Mouse (Mus musculus): ENCODE data around the gene Trappc6a. TPM values are rescaled to one million over a fixed set of nuclear protein-coding genes. Genes with fewer than 3 reads are reported as not detected.

Trappc6a gene
- polyA plus RNA-seq, 1 experiment from 2014 or later, result 80.0 TPM

- 63% methylated on average over 12 of the region's 12 CpGs for WGBS
- ATAC-seq (ENCODE audit: insufficient number of reproducible peaks, insufficient read depth, low FRiP score, low TSS enrichment, low read depth), result no peak
- no peak overlapping the region for H3K9ac ChIP-seq (replicated peaks)
- no peak overlapping the region for H3K4me2 ChIP-seq
- no peaks in the 10 kb centered on the region for H3K36me3 ChIP-seq
- H3K4me3 ChIP-seq (replicated peaks), result no peak overlapping the region
- H3K27ac ChIP-seq, result no peak overlapping the region
- H3K4me1 ChIP-seq (replicated peaks), result peaks cover 24% of the 10 kb centered on the region
- no peaks in the 10 kb centered on the region for H3K9me3 ChIP-seq
- peaks cover 65% of the 10 kb centered on the region for H3K27me3 ChIP-seq
Observed at GRCm38 (mm10) chr7:19468279-19468678, 39.9 kb upstream of the Trappc6a start.

GRCm38 (mm10) chr7:19469404-19469803 lies 38.8 kb upstream of the Trappc6a start:
- Histone ChIP-seq H3K9ac (replicated peaks) (no peak overlapping the region), H3K4me2 (no peak overlapping the region), H3K27me3 (peaks cover 72% of the 10 kb centered on the region), H3K9me3 (no peaks in the 10 kb centered on the region), H3K4me3 (replicated peaks) (peak overlapping the region; percentile 7; the same call in 1 of the 2 replicates), H3K27ac (no peak overlapping the region), H3K4me1 (replicated peaks) (peaks cover 15% of the 10 kb centered on the region), H3K36me3 (no peaks in the 10 kb centered on the region)
- 24% methylated on average over 23 of the region's 23 CpGs for WGBS
- ATAC-seq (ENCODE audit: insufficient number of reproducible peaks, insufficient read depth, low FRiP score, low TSS enrichment, low read depth), result no peak

GRCm38 (mm10) chr7:19470308-19470707 lies 37.9 kb upstream of the Trappc6a start:
- Histone ChIP-seq H3K4me1 (replicated peaks) (peaks cover 6% of the 10 kb centered on the region), H3K4me2 (no peak overlapping the region), H3K27ac (no peak overlapping the region), H3K27me3 (peaks cover 77% of the 10 kb centered on the region), H3K9ac (replicated peaks) (no peak overlapping the region), H3K9me3 (no peaks in the 10 kb centered on the region), H3K4me3 (replicated peaks) (no peak overlapping the region), H3K36me3 (no peaks in the 10 kb centered on the region)
- WGBS, result 13% methylated on average over 14 of the region's 14 CpGs
- no peak for ATAC-seq (ENCODE audit: insufficient number of reproducible peaks, insufficient read depth, low FRiP score, low TSS enrichment, low read depth)

GRCm38 (mm10) chr7:19472403-19472802 lies 35.8 kb upstream of the Trappc6a start:
- H3K4me1 ChIP-seq (replicated peaks), result peaks cover 3% of the 10 kb centered on the region; the same call in 1 of the 2 replicates
- no peak for ATAC-seq (ENCODE audit: insufficient number of reproducible peaks, insufficient read depth, low FRiP score, low TSS enrichment, low read depth)
- WGBS, result 49% methylated on average over 4 of the region's 4 CpGs
- H3K9ac ChIP-seq (replicated peaks), result no peak overlapping the region
- H3K27ac ChIP-seq, result no peak overlapping the region
- peaks cover 79% of the 10 kb centered on the region for H3K27me3 ChIP-seq
- no peaks in the 10 kb centered on the region for H3K36me3 ChIP-seq
- no peak overlapping the region for H3K4me3 ChIP-seq (replicated peaks)
- H3K9me3 ChIP-seq, result no peaks in the 10 kb centered on the region
- H3K4me2 ChIP-seq, result no peak overlapping the region

- Histone ChIP-seq H3K27ac (peak overlapping the region; percentile 72), H3K9ac (replicated peaks) (peak overlapping the region; percentile 81), H3K4me2 (peak overlapping the region; percentile 75), H3K4me3 (replicated peaks) (peak overlapping the region; percentile 59), H3K27me3 (peaks cover 74% of the 10 kb centered on the region), H3K4me1 (replicated peaks) (peaks cover 7% of the 10 kb centered on the region; the same call in 1 of the 2 replicates), H3K9me3 (no peaks in the 10 kb centered on the region), H3K36me3 (no peaks in the 10 kb centered on the region)
- ATAC-seq (ENCODE audit: insufficient number of reproducible peaks, insufficient read depth, low FRiP score, low TSS enrichment, low read depth), result peak; percentile 81
- WGBS, result under 1% methylated on average over 62 of the region's 89 CpGs
Observed at GRCm38 (mm10) chr7:19473875-19474443, 34.2 kb upstream of the Trappc6a start.

- Histone ChIP-seq H3K27ac (no peak overlapping the region), H3K4me1 (replicated peaks) (peaks cover 4% of the 10 kb centered on the region; the same call in 1 of the 2 replicates), H3K4me2 (no peak overlapping the region), H3K9me3 (no peaks in the 10 kb centered on the region), H3K27me3 (peaks cover 52% of the 10 kb centered on the region), H3K4me3 (replicated peaks) (no peak overlapping the region), H3K36me3 (no peaks in the 10 kb centered on the region), H3K9ac (replicated peaks) (no peak overlapping the region)
- ATAC-seq (ENCODE audit: insufficient number of reproducible peaks, insufficient read depth, low FRiP score, low TSS enrichment, low read depth), result no peak
- 80% methylated on average over 2 of the region's 2 CpGs for WGBS
Observed at GRCm38 (mm10) chr7:19477084-19477483, 31.1 kb upstream of the Trappc6a start.

- 27% methylated on average over 14 of the region's 14 CpGs for WGBS
- H3K27me3 ChIP-seq, result peaks cover 45% of the 10 kb centered on the region
Observed at GRCm38 (mm10) chr7:19477624-19478384, 30.4 kb upstream of the Trappc6a start.

GRCm38 (mm10) chr7:19483281-19483680 lies 24.9 kb upstream of the Trappc6a start:
- WGBS, result 80% methylated on average over 8 of the region's 8 CpGs
- H3K9ac ChIP-seq (replicated peaks), result no peak overlapping the region

More at GRCm38 (mm10) chr7:19477624-19478384, 30.4 kb upstream of the Trappc6a start:
- peaks cover 4% of the 10 kb centered on the region; the same call in 1 of the 2 replicates for H3K4me1 ChIP-seq (replicated peaks)
- no peak for ATAC-seq (ENCODE audit: insufficient number of reproducible peaks, insufficient read depth, low FRiP score, low TSS enrichment, low read depth)
- no peaks in the 10 kb centered on the region for H3K9me3 ChIP-seq
- H3K4me2 ChIP-seq, result no peak overlapping the region
- no peaks in the 10 kb centered on the region for H3K36me3 ChIP-seq
- H3K9ac ChIP-seq (replicated peaks), result no peak overlapping the region
- H3K4me3 ChIP-seq (replicated peaks), result no peak overlapping the region
- no peak overlapping the region for H3K27ac ChIP-seq

GRCm38 (mm10) chr7:19485488-19485887 lies 22.7 kb upstream of the Trappc6a start:
- Histone ChIP-seq H3K9ac (replicated peaks) (no peak overlapping the region), H3K4me2 (no peak overlapping the region), H3K27ac (no peak overlapping the region), H3K4me1 (replicated peaks) (0 out of 2 replicates have a peak, but pooled peaks cover 7% of the 10 kb centered on the region), H3K4me3 (replicated peaks) (no peak overlapping the region), H3K36me3 (no peaks in the 10 kb centered on the region), H3K27me3 (peaks cover 42% of the 10 kb centered on the region), H3K9me3 (no peaks in the 10 kb centered on the region)
- WGBS, result 89% methylated on average over 1 of the region's 1 CpGs
- ATAC-seq (ENCODE audit: insufficient number of reproducible peaks, insufficient read depth, low FRiP score, low TSS enrichment, low read depth), result no peak

More at GRCm38 (mm10) chr7:19483281-19483680, 24.9 kb upstream of the Trappc6a start:
- Histone ChIP-seq H3K36me3 (no peaks in the 10 kb centered on the region), H3K27me3 (peaks cover 27% of the 10 kb centered on the region), H3K4me1 (replicated peaks) (no peaks in the 10 kb centered on the region), H3K4me3 (replicated peaks) (no peak overlapping the region), H3K9me3 (no peaks in the 10 kb centered on the region), H3K27ac (no peak overlapping the region), H3K4me2 (no peak overlapping the region)
- ATAC-seq (ENCODE audit: insufficient number of reproducible peaks, insufficient read depth, low FRiP score, low TSS enrichment, low read depth), result no peak

- Histone ChIP-seq H3K27ac (no peak overlapping the region), H3K9me3 (no peaks in the 10 kb centered on the region), H3K4me2 (no peak overlapping the region), H3K9ac (replicated peaks) (no peak overlapping the region), H3K4me1 (replicated peaks) (peaks cover 7% of the 10 kb centered on the region; the same call in 1 of the 2 replicates), H3K4me3 (replicated peaks) (no peak overlapping the region), H3K36me3 (no peaks in the 10 kb centered on the region), H3K27me3 (peaks cover 53% of the 10 kb centered on the region)
- 89% methylated on average over 7 of the region's 7 CpGs for WGBS
- ATAC-seq (ENCODE audit: insufficient number of reproducible peaks, insufficient read depth, low FRiP score, low TSS enrichment, low read depth), result no peak
Observed at GRCm38 (mm10) chr7:19486549-19486948, 21.6 kb upstream of the Trappc6a start.

- H3K9me3 ChIP-seq, result no peaks in the 10 kb centered on the region
- peak overlapping the region; percentile 32 for H3K4me3 ChIP-seq (replicated peaks)
- peaks cover 17% of the 10 kb centered on the region for H3K4me1 ChIP-seq (replicated peaks)
- H3K36me3 ChIP-seq, result no peaks in the 10 kb centered on the region
- 0 out of 2 replicates have a peak, but pooled peaks have one; percentile 35 for ATAC-seq (ENCODE audit: insufficient number of reproducible peaks, insufficient read depth, low FRiP score, low TSS enrichment, low read depth)
- H3K9ac ChIP-seq (replicated peaks), result peak overlapping the region; percentile 27; the same call in 1 of the 2 replicates
- H3K4me2 ChIP-seq, result peak overlapping the region; percentile 50
- 4% methylated on average over 31 of the region's 31 CpGs for WGBS
- H3K27me3 ChIP-seq, result peaks cover 69% of the 10 kb centered on the region
- H3K27ac ChIP-seq, result 0 out of 2 replicates have a peak overlapping the region, but pooled peaks have one; percentile 17
Observed at GRCm38 (mm10) chr7:19489525-19489924, 18.7 kb upstream of the Trappc6a start.
